Mouse (Mus musculus): Measurements from ENCODE around the gene Dnm3. TPM values are rescaled to one million over a fixed set of nuclear protein-coding genes. Genes with fewer than 3 reads are reported as not detected.

Dnm3 gene
- polyA plus RNA-seq, 1 experiment, result 3.0 TPM

DNA sequence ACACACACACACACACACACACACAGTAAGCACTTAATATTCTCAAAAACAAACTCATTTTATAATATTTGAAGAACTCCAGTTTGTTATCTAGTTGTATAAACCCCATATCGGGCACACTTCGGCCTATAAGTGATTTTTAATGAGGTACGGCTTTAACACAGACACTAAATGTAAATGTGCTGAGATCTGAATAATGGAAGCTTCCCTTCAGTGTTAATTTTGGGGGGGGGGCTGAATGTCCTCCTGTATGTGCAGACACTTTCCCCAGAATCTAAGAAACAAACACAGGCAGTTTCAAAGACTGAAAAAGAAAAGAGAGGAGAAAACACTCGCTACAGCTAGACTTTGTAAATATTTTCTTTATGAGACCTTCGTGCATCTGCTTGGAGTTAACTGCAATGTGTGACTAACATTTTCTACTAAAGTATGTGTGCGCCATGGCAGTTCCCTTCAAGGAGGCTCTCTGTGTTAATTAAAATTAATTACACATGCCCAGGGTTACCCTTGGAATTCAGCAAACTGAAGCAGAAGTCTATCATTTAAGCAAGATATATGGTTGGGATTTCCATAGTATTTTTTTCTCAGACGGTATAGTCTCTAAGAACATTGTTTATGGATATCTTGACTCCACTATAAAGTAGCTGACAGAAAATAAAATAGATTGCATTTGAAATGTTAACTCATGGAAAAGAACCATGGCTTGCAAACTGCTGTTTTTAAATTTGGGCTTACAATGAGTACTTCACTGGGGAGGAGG lies 356.2 kb downstream of the Dnm3 start:
- H3K4me3 ChIP-seq, result no peak overlapping the region
- no peak overlapping the region for H3K4me2 ChIP-seq (ENCODE audit: low read depth)
- TF ChIP-seq TCF3 (IDR thresholded peaks at IDR 0.05; ENCODE audit: insufficient read length, low read depth) (no peak), USF1 (IDR thresholded peaks at IDR 0.05; ENCODE audit: low read depth) (no peak), TCF12 (IDR thresholded peaks at IDR 0.05; ENCODE audit: insufficient read depth, poor library complexity, severe bottlenecking) (no peak), REST (IDR thresholded peaks at IDR 0.05; ENCODE audit: insufficient read depth, insufficient read length) (no peak), MAX (IDR thresholded peaks at IDR 0.05; ENCODE audit: low read depth) (no peak), POLR2A (IDR thresholded peaks at IDR 0.05; ENCODE audit: insufficient read length, low read depth) (no peak)
- H3K79me2 ChIP-seq (ENCODE audit: control insufficient read depth, insufficient read depth), result no peaks in the 10 kb centered on the region
- H3ac ChIP-seq (ENCODE audit: control insufficient read depth, insufficient read length), result no peak overlapping the region
- no peaks in the 10 kb centered on the region for H3K36me3 ChIP-seq (ENCODE audit: control insufficient read depth, insufficient read depth)
- H3K27me3 ChIP-seq (ENCODE audit: control insufficient read depth, insufficient read depth, insufficient read length), result no peaks in the 10 kb centered on the region

DNA sequence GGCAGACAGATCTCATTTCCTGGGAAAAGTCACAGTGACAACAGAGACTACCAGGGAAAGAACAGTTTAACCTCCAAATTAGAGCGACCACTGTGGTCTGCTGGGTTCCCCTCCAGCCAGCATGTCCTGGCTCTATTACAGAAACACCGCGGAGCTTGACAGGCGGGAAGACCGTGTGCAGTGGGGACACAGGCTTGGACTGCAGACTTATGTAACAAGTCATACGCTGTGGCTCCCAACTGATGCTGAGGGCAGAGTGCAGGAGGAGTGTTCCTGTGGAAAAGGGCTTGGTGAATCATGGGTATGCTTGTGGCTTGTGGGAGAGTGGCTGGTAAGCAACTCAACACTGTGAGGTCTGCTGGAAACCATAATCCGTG lies 368.4 kb downstream of the Dnm3 start:
- no peaks in the 10 kb centered on the region for H3K79me2 ChIP-seq (ENCODE audit: control insufficient read depth, insufficient read depth)
- H3K36me3 ChIP-seq (ENCODE audit: control insufficient read depth, insufficient read depth), result no peaks in the 10 kb centered on the region

DNA sequence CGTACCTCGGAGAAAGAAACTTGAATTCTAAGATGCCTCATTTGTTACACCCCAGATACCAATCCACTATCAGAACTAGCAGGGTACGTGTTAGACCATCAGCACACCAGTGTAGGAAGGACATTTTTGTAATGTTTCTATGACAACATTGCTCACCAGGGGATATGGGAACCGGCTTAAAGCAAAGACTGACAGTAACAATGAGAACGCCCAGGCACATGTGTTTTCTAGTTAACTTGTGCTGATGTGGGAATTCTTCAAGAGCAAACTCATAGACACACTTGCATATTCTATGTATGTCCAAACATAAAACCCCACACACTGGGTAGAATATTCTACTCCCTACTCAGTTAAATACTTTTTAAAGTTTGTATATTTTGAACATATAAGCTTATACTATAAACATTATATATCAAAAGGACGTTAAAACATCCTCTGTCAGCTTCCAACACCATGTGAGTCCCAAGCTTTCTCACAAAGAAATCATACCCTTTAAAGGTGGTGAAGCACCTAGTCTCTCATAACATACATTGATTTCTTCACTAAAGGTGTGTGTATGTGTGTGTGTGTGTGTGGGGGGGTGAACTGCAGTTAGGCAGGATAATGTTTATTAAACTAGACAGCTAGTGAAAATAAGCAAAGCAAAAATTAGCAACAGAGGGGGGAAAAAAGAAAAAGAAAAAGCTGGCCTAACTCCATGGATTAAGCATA lies 369.0 kb downstream of the Dnm3 start:
- Histone ChIP-seq H3K79me2 (ENCODE audit: control insufficient read depth, insufficient read depth) (no peaks in the 10 kb centered on the region), H3ac (ENCODE audit: control insufficient read depth, insufficient read length) (no peak overlapping the region), H3K4me3 (no peak overlapping the region), H3K27me3 (ENCODE audit: control insufficient read depth, insufficient read depth, insufficient read length) (no peaks in the 10 kb centered on the region), H3K4me2 (ENCODE audit: low read depth) (no peak overlapping the region), H3K36me3 (ENCODE audit: control insufficient read depth, insufficient read depth) (no peaks in the 10 kb centered on the region)
- no peak for TF ChIP-seq POLR2A (IDR thresholded peaks at IDR 0.05; ENCODE audit: insufficient read length, low read depth)
- no peak for TF ChIP-seq MAX (IDR thresholded peaks at IDR 0.05; ENCODE audit: low read depth)
- TF ChIP-seq MYOG (IDR thresholded peaks at IDR 0.05; ENCODE audit: control insufficient read depth in 1 of 3, insufficient read depth in 1 of 3, insufficient read length in 2 of 3, low read depth in 2 of 3), result no peak
- no peak for TF ChIP-seq TCF3 (IDR thresholded peaks at IDR 0.05; ENCODE audit: insufficient read length, low read depth)
- no peak for TF ChIP-seq CEBPB (IDR thresholded peaks at IDR 0.05; ENCODE audit: insufficient read depth, poor library complexity, severe bottlenecking)
- no peak for TF ChIP-seq SRF (IDR thresholded peaks at IDR 0.05; ENCODE audit: control insufficient read depth, insufficient read length, low read depth)
- TF ChIP-seq E2F4 (IDR thresholded peaks at IDR 0.05; ENCODE audit: insufficient read depth), result no peak
- TF ChIP-seq MYOD1 (IDR thresholded peaks at IDR 0.05; ENCODE audit: control insufficient read depth in 1 of 3, insufficient read length in 2 of 3, low read depth in 2 of 3), result no peak
- no peak for TF ChIP-seq TCF12 (IDR thresholded peaks at IDR 0.05; ENCODE audit: insufficient read depth, poor library complexity, severe bottlenecking)
- TF ChIP-seq REST (IDR thresholded peaks at IDR 0.05; ENCODE audit: insufficient read depth, insufficient read length), result no peak
- no peak for TF ChIP-seq POLR2AphosphoS2 (IDR thresholded peaks at IDR 0.05; ENCODE audit: insufficient read length, low read depth)
- no peak for TF ChIP-seq USF1 (IDR thresholded peaks at IDR 0.05; ENCODE audit: low read depth)

More for the DNA sequence above, 368.4 kb downstream of the Dnm3 start:
- no peak for TF ChIP-seq POLR2AphosphoS2 (IDR thresholded peaks at IDR 0.05; ENCODE audit: insufficient read length, low read depth)
- no peak for TF ChIP-seq MYOG (IDR thresholded peaks at IDR 0.05; ENCODE audit: control insufficient read depth in 1 of 3, insufficient read depth in 1 of 3, insufficient read length in 2 of 3, low read depth in 2 of 3)
- no peak for TF ChIP-seq REST (IDR thresholded peaks at IDR 0.05; ENCODE audit: insufficient read depth, insufficient read length)
- no peak for TF ChIP-seq TCF3 (IDR thresholded peaks at IDR 0.05; ENCODE audit: insufficient read length, low read depth)
- TF ChIP-seq TCF12 (IDR thresholded peaks at IDR 0.05; ENCODE audit: insufficient read depth, poor library complexity, severe bottlenecking), result no peak
- TF ChIP-seq CEBPB (IDR thresholded peaks at IDR 0.05; ENCODE audit: insufficient read depth, poor library complexity, severe bottlenecking), result no peak
- no peak for TF ChIP-seq USF1 (IDR thresholded peaks at IDR 0.05; ENCODE audit: low read depth)
- no peak for TF ChIP-seq SRF (IDR thresholded peaks at IDR 0.05; ENCODE audit: control insufficient read depth, insufficient read length, low read depth)
- TF ChIP-seq POLR2A (IDR thresholded peaks at IDR 0.05; ENCODE audit: insufficient read length, low read depth), result no peak
- no peak for TF ChIP-seq MYOD1 (IDR thresholded peaks at IDR 0.05; ENCODE audit: control insufficient read depth in 1 of 3, insufficient read length in 2 of 3, low read depth in 2 of 3)
- TF ChIP-seq E2F4 (IDR thresholded peaks at IDR 0.05; ENCODE audit: insufficient read depth), result no peak
- no peaks in the 10 kb centered on the region for H3K27me3 ChIP-seq (ENCODE audit: control insufficient read depth, insufficient read depth, insufficient read length)
- H3ac ChIP-seq (ENCODE audit: control insufficient read depth, insufficient read length), result no peak overlapping the region
- no peak overlapping the region for H3K4me3 ChIP-seq
- no peak overlapping the region for H3K4me2 ChIP-seq (ENCODE audit: low read depth)

DNA sequence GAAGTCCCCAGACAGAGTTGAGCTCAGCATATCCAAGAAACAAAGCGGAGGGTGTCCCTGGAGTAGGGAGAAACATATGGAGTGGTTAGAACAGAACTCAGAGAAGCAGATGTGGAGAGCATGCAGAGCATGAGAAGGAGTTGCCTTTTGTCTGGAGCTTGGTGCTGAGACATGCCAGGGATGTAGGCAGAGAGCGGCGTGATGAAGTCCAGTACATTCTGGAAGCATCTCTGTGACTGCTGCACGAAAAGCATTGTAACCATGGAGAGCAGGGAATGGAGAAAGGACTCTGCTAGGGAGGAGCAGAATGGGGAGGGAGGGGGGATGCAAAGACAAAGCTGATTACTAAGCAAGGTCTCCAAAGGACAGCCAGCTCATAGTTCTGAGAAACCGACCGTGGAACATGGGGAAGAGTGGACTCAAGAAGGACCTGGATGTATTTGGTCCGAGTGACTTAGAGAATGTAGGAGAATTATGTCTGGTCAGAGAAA lies 369.6 kb downstream of the Dnm3 start:
- TF ChIP-seq MAX (IDR thresholded peaks at IDR 0.05; ENCODE audit: low read depth) (no peak), POLR2AphosphoS2 (IDR thresholded peaks at IDR 0.05; ENCODE audit: insufficient read length, low read depth) (no peak), MYOG (IDR thresholded peaks at IDR 0.05; ENCODE audit: control insufficient read depth in 1 of 3, insufficient read depth in 1 of 3, insufficient read length in 2 of 3, low read depth in 2 of 3) (no peak), E2F4 (IDR thresholded peaks at IDR 0.05; ENCODE audit: insufficient read depth) (no peak), REST (IDR thresholded peaks at IDR 0.05; ENCODE audit: insufficient read depth, insufficient read length) (no peak), POLR2A (IDR thresholded peaks at IDR 0.05; ENCODE audit: insufficient read length, low read depth) (no peak), USF1 (IDR thresholded peaks at IDR 0.05; ENCODE audit: low read depth) (no peak), CEBPB (IDR thresholded peaks at IDR 0.05; ENCODE audit: insufficient read depth, poor library complexity, severe bottlenecking) (no peak), TCF3 (IDR thresholded peaks at IDR 0.05; ENCODE audit: insufficient read length, low read depth) (no peak), MYOD1 (IDR thresholded peaks at IDR 0.05; ENCODE audit: control insufficient read depth in 1 of 3, insufficient read length in 2 of 3, low read depth in 2 of 3) (no peak), TCF12 (IDR thresholded peaks at IDR 0.05; ENCODE audit: insufficient read depth, poor library complexity, severe bottlenecking) (no peak), SRF (IDR thresholded peaks at IDR 0.05; ENCODE audit: control insufficient read depth, insufficient read length, low read depth) (no peak)
- H3ac ChIP-seq (ENCODE audit: control insufficient read depth, insufficient read length), result no peak overlapping the region
- no peaks in the 10 kb centered on the region for H3K79me2 ChIP-seq (ENCODE audit: control insufficient read depth, insufficient read depth)
- no peaks in the 10 kb centered on the region for H3K36me3 ChIP-seq (ENCODE audit: control insufficient read depth, insufficient read depth)
- no peaks in the 10 kb centered on the region for H3K27me3 ChIP-seq (ENCODE audit: control insufficient read depth, insufficient read depth, insufficient read length)
- H3K4me2 ChIP-seq (ENCODE audit: low read depth), result no peak overlapping the region
- no peak overlapping the region for H3K4me3 ChIP-seq
